13 mouse cellular contexts compared by ENCODE assay signal in the genomic region with DNA sequence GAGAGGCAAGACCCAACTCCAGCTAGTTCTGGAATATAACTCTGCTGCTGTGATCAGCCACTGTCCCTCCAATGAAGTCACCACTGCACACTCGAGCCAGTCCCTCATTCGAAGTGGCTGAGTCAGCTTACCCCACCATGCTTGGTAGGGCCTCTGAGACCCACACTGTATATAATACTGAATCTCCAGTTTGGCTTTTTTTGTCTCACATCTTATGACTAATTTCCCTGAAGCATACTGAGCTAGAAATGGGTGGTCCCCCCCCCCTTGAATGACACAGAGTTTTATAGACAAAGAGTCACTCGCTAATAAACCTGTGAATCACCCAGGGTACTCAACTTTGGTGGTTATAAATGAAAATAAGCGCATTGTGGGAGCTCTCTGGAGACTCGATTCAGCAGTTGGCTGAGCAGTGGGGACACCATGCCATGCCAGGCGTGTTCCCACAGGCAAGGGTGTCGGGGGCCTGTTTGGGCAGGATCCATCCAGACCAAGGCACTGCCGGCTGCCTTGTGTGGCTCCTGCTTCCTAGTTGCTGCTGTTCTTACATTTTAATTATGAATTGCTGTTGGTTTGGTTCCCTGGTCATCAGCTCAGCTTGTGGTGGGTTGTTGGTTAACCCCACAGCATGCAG.
"Had no signal": no experiment of that assay in that cellular context is flagged by ENCODE, and none has a peak within 500 bp of the region (broad histone marks: within the 10 kb centered on the region; RNA-seq: fewer than 3 reads in every experiment).

No protein-coding gene starts in this region.

- H3K9me3 ChIP-seq: midbrain, embryonic 12.5 days; stomach, embryonic 15.5 days had no signal

- H3K4me1 ChIP-seq: stomach, embryonic 15.5 days had no signal

- H3K4me2 ChIP-seq: midbrain, embryonic 12.5 days; stomach, embryonic 15.5 days had no signal

- H3K27ac ChIP-seq: kidney, postnatal 0 days; layer of hippocampus, adult 2 months; left cerebral cortex, adult 2 months; liver, embryonic 14.5 days; midbrain, embryonic 12.5 days; stomach, embryonic 15.5 days had no signal

- H3K9ac ChIP-seq: liver, embryonic 14.5 days; midbrain, embryonic 12.5 days; stomach, embryonic 15.5 days had no signal

- H3K36me3 ChIP-seq: midbrain, embryonic 12.5 days; stomach, embryonic 15.5 days had no signal

- H3K27me3 ChIP-seq: midbrain, embryonic 12.5 days; stomach, embryonic 15.5 days had no signal

- DNase-seq: kidney, adult 11 months; kidney, adult 9 months; kidney, postnatal 4 days; liver; lung, adult 18-20 months; right cerebral cortex, postnatal 14 days; thymus, postnatal 14 days had no signal

- H3K4me3 ChIP-seq: layer of hippocampus, adult 2 months; left cerebral cortex, adult 2 months; midbrain, embryonic 12.5 days; stomach, embryonic 15.5 days had no signal
